Mouse (Mus musculus): Measurements from ENCODE around the gene Ift46.

Gene Ift46

GRCm38 (mm10) chr9:44767101-44768028 lies at the start of gene Ift46, which contains the start of gene Arcn1:
TSS of gene Ift46 (plus strand) at chr9:44767908.
TSS of gene Arcn1 (minus strand) at chr9:44767845.
- peak; percentile 89 for DNase-seq (ENCODE audit: low spot score)

GRCm38 (mm10) chr9:44718937-44719631 lies 48.6 kb upstream of the Ift46 start:
- DNase-seq (ENCODE audit: low spot score) = no peak

- DNase-seq (ENCODE audit: low spot score) = no peak
These were observed 47.9 kb upstream of the Ift46 start for GRCm38 (mm10) chr9:44719632-44720357.

GRCm38 (mm10) chr9:44720358-44721153 lies 47.2 kb upstream of the Ift46 start:
- DNase-seq (ENCODE audit: low spot score) = no peak

- peak; percentile 75 for DNase-seq (ENCODE audit: low spot score)
These were observed 46.4 kb upstream of the Ift46 start for GRCm38 (mm10) chr9:44721154-44721876.

- DNase-seq (ENCODE audit: low spot score) = no peak
These were observed 45.9 kb upstream of the Ift46 start for GRCm38 (mm10) chr9:44721877-44722186.

- no peak for DNase-seq (ENCODE audit: low spot score)
These were observed 45.1 kb upstream of the Ift46 start for GRCm38 (mm10) chr9:44722575-44722974.

GRCm38 (mm10) chr9:44723008-44723407 lies 44.7 kb upstream of the Ift46 start:
- no peak for DNase-seq (ENCODE audit: low spot score)

GRCm38 (mm10) chr9:44723521-44724041 lies 44.1 kb upstream of the Ift46 start:
- DNase-seq (ENCODE audit: low spot score) = no peak

- peak; percentile 45 for DNase-seq (ENCODE audit: low spot score)
These were observed 43.5 kb upstream of the Ift46 start for GRCm38 (mm10) chr9:44724223-44724622.

GRCm38 (mm10) chr9:44724665-44725064 lies 43.0 kb upstream of the Ift46 start:
- no peak for DNase-seq (ENCODE audit: low spot score)

GRCm38 (mm10) chr9:44726431-44727146 lies 41.1 kb upstream of the Ift46 start:
- DNase-seq (ENCODE audit: low spot score) = no peak

GRCm38 (mm10) chr9:44727441-44727840 lies 40.3 kb upstream of the Ift46 start:
- no peak for DNase-seq (ENCODE audit: low spot score)

GRCm38 (mm10) chr9:44732130-44732549 lies 35.6 kb upstream of the Ift46 start:
- no peak for DNase-seq (ENCODE audit: low spot score)

GRCm38 (mm10) chr9:44732921-44733530 lies 34.7 kb upstream of the Ift46 start:
- no peak for DNase-seq (ENCODE audit: low spot score)

GRCm38 (mm10) chr9:44733671-44734523 lies 33.8 kb upstream of the Ift46 start:
- peak; percentile 45 for DNase-seq (ENCODE audit: low spot score)

- DNase-seq (ENCODE audit: low spot score) = peak; percentile 70
These were observed 32.9 kb upstream of the Ift46 start, which contains the start of gene Phldb1 for GRCm38 (mm10) chr9:44734524-44735494. TSS of gene Phldb1 (minus strand) at chr9:44735198.
